Mouse (Mus musculus) cortical plate, adult 2 months (tissue): ENCODE results near the gene Baz2b.

Experiments used
- CTCF ChIP-seq: fragments of 200-500 bp; IDR thresholded peaks from 2 replicates; pipeline ENCODE4 v1.5.1; 2011; ENCODE audit warnings: mild to moderate bottlenecking, control low read depth, low read length; ENCODE audit not compliant: insufficient read depth; ENCODE audit errors: extremely low read depth
- POLR2A ChIP-seq: fragments of 200-500 bp; IDR thresholded peaks from 2 replicates; pipeline ENCODE4 v1.6.1; 2011; ENCODE audit warnings: mild to moderate bottlenecking, low read length, control low read depth; ENCODE audit not compliant: insufficient read depth; ENCODE audit errors: extremely low read depth

DNA sequence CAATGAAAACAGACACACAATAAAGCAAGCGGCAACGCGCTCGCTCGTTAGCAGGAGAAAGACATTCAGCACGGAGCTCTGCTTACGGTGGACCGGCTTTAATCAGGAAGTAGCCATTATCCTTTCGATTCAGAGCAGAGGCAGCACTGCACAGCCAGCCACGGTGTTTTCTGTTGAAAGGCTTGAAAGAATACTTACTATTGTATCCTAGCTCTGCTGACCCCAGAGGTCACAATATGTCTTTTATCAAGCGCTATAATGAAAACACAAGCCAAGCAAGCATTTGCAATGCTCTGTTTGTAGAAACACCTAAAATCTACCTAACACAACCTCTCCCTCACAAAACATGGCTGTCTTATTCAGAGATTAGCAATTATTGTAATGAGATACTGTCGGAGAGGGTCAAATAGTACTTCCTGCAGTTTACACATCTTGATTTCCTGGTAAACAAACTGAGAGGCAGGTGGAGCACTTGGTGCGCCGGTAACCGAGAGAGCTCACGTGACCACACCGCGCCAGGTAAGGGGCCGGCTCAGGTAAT is 172.6 kb downstream of the Baz2b start:
- no peak for TF ChIP-seq POLR2A
- TF ChIP-seq CTCF: no peak
